Mouse (Mus musculus): Measurements from ENCODE around the gene Ofd1. TPM values are rescaled to one million over a fixed set of nuclear protein-coding genes. Genes with fewer than 3 reads are reported as not detected.
A peak's percentile ranks its signal among the peaks of the same experiment; 100 is the strongest.

Gene Ofd1
- polyA plus RNA-seq, 1 experiment from 2014 or later, result 7.2 TPM

DNA sequence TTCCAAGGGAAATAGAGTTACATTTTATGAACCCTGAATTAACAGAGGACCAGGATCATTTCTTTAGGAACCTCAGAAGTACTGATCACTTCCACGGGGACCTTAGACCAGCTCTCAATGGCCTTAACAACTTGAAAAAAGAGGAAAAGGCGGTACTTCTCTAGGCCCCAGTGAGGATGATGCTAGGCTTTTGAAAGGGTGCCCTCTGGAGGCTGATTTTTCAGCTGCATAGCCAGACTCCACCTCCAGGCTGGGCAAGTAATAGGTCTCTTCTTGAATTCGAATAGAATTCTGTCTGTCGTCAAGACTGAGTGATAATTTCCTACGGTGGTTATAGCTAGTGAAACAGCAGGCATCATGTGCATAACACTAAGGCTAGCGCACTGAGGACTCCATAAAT lies 88.7 kb downstream of the Ofd1 start:
- peak; percentile 65 for ATAC-seq
- H3K27ac ChIP-seq (ENCODE audit: low read depth, low read length), result no peak overlapping the region
- H3K4me1 ChIP-seq (ENCODE audit: control insufficient read depth, insufficient read depth, low read length), result peaks cover 8% of the 10 kb centered on the region; the same call in 1 of the 2 replicates
- DNase-seq (ENCODE audit: low spot score), result peak; percentile 73
- no peak overlapping the region for H3K4me3 ChIP-seq (ENCODE audit: low read depth, low read length)
- no peaks in the 10 kb centered on the region for H3K9me3 ChIP-seq (replicated peaks; ENCODE audit: control insufficient read depth, low read length)
- 25% methylated on average over 6 of the region's 6 CpGs for WGBS
- H3K36me3 ChIP-seq (ENCODE audit: control insufficient read depth, insufficient read depth, low read length), result peaks cover 1% of the 10 kb centered on the region; the same call in 1 of the 2 replicates
- no peak overlapping the region for H3K4me2 ChIP-seq (ENCODE audit: low read length)
- H3K9ac ChIP-seq (ENCODE audit: low read length), result no peak overlapping the region
- no peaks in the 10 kb centered on the region for H3K27me3 ChIP-seq (replicated peaks; ENCODE audit: control insufficient read depth, insufficient read depth, low read length)

GRCm38 (mm10) chrX:166348634-166349033 lies 91.9 kb downstream of the Ofd1 start:
- peaks cover 8% of the 10 kb centered on the region; the same call in 1 of the 2 replicates for H3K4me1 ChIP-seq (ENCODE audit: control insufficient read depth, insufficient read depth, low read length)
- DNase-seq (ENCODE audit: low spot score) (peak; percentile 55), ATAC-seq (no peak)
- H3K4me3 ChIP-seq (ENCODE audit: low read depth, low read length), result peak overlapping the region; percentile 42
- H3K9me3 ChIP-seq (replicated peaks; ENCODE audit: control insufficient read depth, low read length), result no peaks in the 10 kb centered on the region
- peak overlapping the region; percentile 53 for H3K4me2 ChIP-seq (ENCODE audit: low read length)
- H3K36me3 ChIP-seq (ENCODE audit: control insufficient read depth, insufficient read depth, low read length), result no peaks in the 10 kb centered on the region
- WGBS, result 54% methylated on average over 4 of the region's 4 CpGs
- H3K27ac ChIP-seq (ENCODE audit: low read depth, low read length), result peak overlapping the region; percentile 55
- H3K9ac ChIP-seq (ENCODE audit: low read length), result peak overlapping the region; percentile 50
- H3K27me3 ChIP-seq (replicated peaks; ENCODE audit: control insufficient read depth, insufficient read depth, low read length), result no peaks in the 10 kb centered on the region

- H3K4me1 ChIP-seq (ENCODE audit: control insufficient read depth, insufficient read depth, low read length), result peaks cover 8% of the 10 kb centered on the region; the same call in 1 of the 2 replicates
- DNase-seq (ENCODE audit: low spot score) (peak; percentile 66), ATAC-seq (no peak)
- peak overlapping the region; percentile 50 for H3K9ac ChIP-seq (ENCODE audit: low read length)
- peak overlapping the region; percentile 53 for H3K4me2 ChIP-seq (ENCODE audit: low read length)
- no peaks in the 10 kb centered on the region for H3K9me3 ChIP-seq (replicated peaks; ENCODE audit: control insufficient read depth, low read length)
- H3K27me3 ChIP-seq (replicated peaks; ENCODE audit: control insufficient read depth, insufficient read depth, low read length), result no peaks in the 10 kb centered on the region
- no peaks in the 10 kb centered on the region for H3K36me3 ChIP-seq (ENCODE audit: control insufficient read depth, insufficient read depth, low read length)
- WGBS, result 40% methylated on average over 6 of the region's 6 CpGs
- H3K27ac ChIP-seq (ENCODE audit: low read depth, low read length), result peak overlapping the region; percentile 55
- peak overlapping the region; percentile 42 for H3K4me3 ChIP-seq (ENCODE audit: low read depth, low read length)
Measured at GRCm38 (mm10) chrX:166348086-166348485, 92.4 kb downstream of the Ofd1 start.

GRCm38 (mm10) chrX:166344228-166345015 lies 96.1 kb downstream of the Ofd1 start:
- 33% methylated on average over 10 of the region's 10 CpGs for WGBS
- peak; percentile 93 for ATAC-seq

DNA sequence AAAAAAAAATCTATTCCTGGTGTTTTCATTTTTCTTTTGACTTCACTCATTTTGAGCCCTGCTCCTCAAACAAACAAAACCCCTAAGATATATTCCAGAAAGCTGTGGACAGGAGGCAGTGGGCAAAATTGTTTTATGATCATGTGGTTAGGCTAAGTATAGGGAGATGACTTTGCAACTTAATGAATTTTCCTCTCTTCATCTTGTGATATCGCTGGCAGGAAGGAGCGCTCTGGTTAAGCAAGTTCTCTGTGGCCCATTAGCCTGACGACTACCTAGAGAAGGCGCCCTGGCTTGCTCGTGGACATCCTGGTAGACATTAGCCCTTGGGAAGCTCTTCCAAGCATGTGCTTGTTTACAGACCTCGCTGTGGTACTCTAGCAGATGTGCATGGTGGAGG lies 98.7 kb downstream of the Ofd1 start:
- Histone ChIP-seq H3K27me3 (replicated peaks; ENCODE audit: control insufficient read depth, insufficient read depth, low read length) (no peaks in the 10 kb centered on the region), H3K4me2 (ENCODE audit: low read length) (no peak overlapping the region), H3K9me3 (replicated peaks; ENCODE audit: control insufficient read depth, low read length) (no peaks in the 10 kb centered on the region), H3K27ac (ENCODE audit: low read depth, low read length) (no peak overlapping the region), H3K9ac (ENCODE audit: low read length) (no peak overlapping the region), H3K4me3 (ENCODE audit: low read depth, low read length) (no peak overlapping the region), H3K36me3 (ENCODE audit: control insufficient read depth, insufficient read depth, low read length) (no peaks in the 10 kb centered on the region), H3K4me1 (ENCODE audit: control insufficient read depth, insufficient read depth, low read length) (no peaks in the 10 kb centered on the region)
- ATAC-seq, result no peak
- WGBS, result 88% methylated on average over 6 of the region's 6 CpGs
- no peak for DNase-seq (ENCODE audit: low spot score)

More at GRCm38 (mm10) chrX:166344228-166345015, 96.1 kb downstream of the Ofd1 start:
- peak overlapping the region; percentile 53 for H3K4me2 ChIP-seq (ENCODE audit: low read length)
- H3K27me3 ChIP-seq (replicated peaks; ENCODE audit: control insufficient read depth, insufficient read depth, low read length), result no peaks in the 10 kb centered on the region
- no peaks in the 10 kb centered on the region for H3K36me3 ChIP-seq (ENCODE audit: control insufficient read depth, insufficient read depth, low read length)
- H3K9me3 ChIP-seq (replicated peaks; ENCODE audit: control insufficient read depth, low read length), result no peaks in the 10 kb centered on the region
- H3K4me3 ChIP-seq (ENCODE audit: low read depth, low read length), result peak overlapping the region; percentile 42
- peak overlapping the region; percentile 90 for H3K27ac ChIP-seq (ENCODE audit: low read depth, low read length)
- peak overlapping the region; percentile 76 for H3K9ac ChIP-seq (ENCODE audit: low read length)
- DNase-seq (ENCODE audit: low spot score), result peak; percentile 93
- peaks cover 1% of the 10 kb centered on the region; the same call in 1 of the 2 replicates for H3K4me1 ChIP-seq (ENCODE audit: control insufficient read depth, insufficient read depth, low read length)

Other genes starting within 250 kb of the Ofd1 start
- 245 and 296 TPM in 2 replicates for gene Gpm6b, start 201.8 kb downstream of the Ofd1 start, polyA plus RNA-seq (2014; fragmentation: Nextera tagmentation; extraction: Ambion mirVana)
- 70.3 and 78.7 TPM in 2 replicates for gene Trappc2, start 130 bp downstream of the Ofd1 start, polyA plus RNA-seq (2014; fragmentation: Nextera tagmentation; extraction: Ambion mirVana)
- 50.4 and 52.7 TPM in 2 replicates for gene Rab9, start 39.2 kb upstream of the Ofd1 start, polyA plus RNA-seq (2014; fragmentation: Nextera tagmentation; extraction: Ambion mirVana)
- gene Tceanc, start 77.9 kb upstream of the Ofd1 start, polyA plus RNA-seq (2014; fragmentation: Nextera tagmentation; extraction: Ambion mirVana), result 5.9 and 6.9 TPM in 2 replicates
- 0.86 and 0.98 TPM in 2 replicates for gene Egfl6, start 145.0 kb upstream of the Ofd1 start, polyA plus RNA-seq (2014; fragmentation: Nextera tagmentation; extraction: Ambion mirVana)

All from forebrain, embryonic 14.5 days (tissue).